In genomic region chr9:25583621-25584020, GRCm38 (mm10) we compare ENCODE assay signal across 21 mouse cellular contexts.
DNase-seq lines count a peak whose midpoint lies in the region; TF ChIP-seq lines count a peak whose summit lies in the region.
"Had no signal": no experiment of that assay in that cellular context is flagged by ENCODE, and none has a peak within 500 bp of the region (broad histone marks: within the 10 kb centered on the region; RNA-seq: fewer than 3 reads in every experiment).

No protein-coding gene starts in this region.

- peak; percentile 81 for DNase-seq in heart, adult 11 months
- DNase-seq in heart, adult 2 months, result no peak
- DNase-seq in liver, adult 2 months (ENCODE audit: extremely low read depth, low read depth, low spot score), result peak; percentile 64
- no peak for DNase-seq in liver
- DNase-seq in 3T3-L1 (ENCODE audit: low read depth, low spot score), result peak; percentile 25
- no peak for DNase-seq in left cerebral cortex, postnatal 36 days (ENCODE audit: low spot score in 2 of 2)
- DNase-seq: adrenal gland, postnatal 14 days; B cell, adult 2 months; cerebellum, adult 11-12 months; cerebellum, adult 2 months; cerebellum, adult 9-10 months; cerebellum, postnatal 10 days; forebrain, postnatal 0 days had no signal

- TF ChIP-seq EP300 in heart, adult 2 months (IDR thresholded peaks at IDR 0.05; ENCODE audit: insufficient read depth, low read depth, low read length), result no peak

- no peaks in the 10 kb centered on the region; the same call in 1 of the 2 replicates for H3K79me2 ChIP-seq in heart, adult 2 months (replicated peaks; ENCODE audit: control insufficient read depth, insufficient read depth, low read length)
- no peaks in the 10 kb centered on the region for H3K79me2 ChIP-seq in liver, adult 2 months (ENCODE audit: control insufficient read depth, insufficient read depth, low read length)

- H3K27me3 ChIP-seq in heart, adult 2 months (ENCODE audit: control insufficient read depth, insufficient read depth, low read length), result no peaks in the 10 kb centered on the region
- no peaks in the 10 kb centered on the region for H3K27me3 ChIP-seq in liver, adult 2 months (ENCODE audit: control insufficient read depth, insufficient read depth, low read length)
- H3K27me3 ChIP-seq in small intestine, adult 2 months (ENCODE audit: control insufficient read depth, insufficient read depth, low read length), result no peaks in the 10 kb centered on the region
- H3K27me3 ChIP-seq: CH12.LX; embryonic facial prominence, embryonic 12.5 days; forebrain, embryonic 13.5 days; forebrain, embryonic 15.5 days; Patski had no signal

- WGBS in heart, adult 2 months, result 36% methylated on average over 2 of the region's 2 CpGs
- WGBS in liver, adult 2 months, result 94% methylated on average over 2 of the region's 2 CpGs
- WGBS in small intestine, adult 2 months, result 49% methylated on average over 2 of the region's 2 CpGs

- H3K4me1 ChIP-seq in heart, adult 2 months (ENCODE audit: control insufficient read depth, insufficient read depth, low read length), result peaks cover 5% of the 10 kb centered on the region
- H3K4me1 ChIP-seq in liver, adult 2 months (ENCODE audit: control insufficient read depth, insufficient read depth, low read length), result peaks cover 17% of the 10 kb centered on the region
- peaks cover 35% of the 10 kb centered on the region; the same call in 1 of the 2 replicates for H3K4me1 ChIP-seq in small intestine, adult 2 months (ENCODE audit: control insufficient read depth, insufficient read depth, insufficient read length, low read length)
- H3K4me1 ChIP-seq: forebrain, embryonic 13.5 days; forebrain, embryonic 15.5 days had no signal

- H3K9ac ChIP-seq in heart, adult 2 months (ENCODE audit: low read depth, low read length), result no peak overlapping the region
- H3K9ac ChIP-seq in liver, adult 2 months (ENCODE audit: low read depth, low read length), result no peak overlapping the region
- H3K9ac ChIP-seq: embryonic facial prominence, embryonic 12.5 days; forebrain, embryonic 13.5 days; forebrain, embryonic 15.5 days; forebrain, postnatal 0 days had no signal

- no peak overlapping the region for H3K4me3 ChIP-seq in heart, adult 2 months
- no peak overlapping the region for H3K4me3 ChIP-seq in liver, adult 2 months (ENCODE audit: insufficient read depth, low read depth, low read length)
- no peak overlapping the region for H3K4me3 ChIP-seq in small intestine, adult 2 months (ENCODE audit: low read depth, low read length)
- H3K4me3 ChIP-seq: embryonic facial prominence, embryonic 10.5 days; embryonic facial prominence, embryonic 12.5 days; forebrain, embryonic 13.5 days; forebrain, embryonic 15.5 days had no signal

- H3K36me3 ChIP-seq in heart, adult 2 months (ENCODE audit: control insufficient read depth, insufficient read depth, low read length), result no peaks in the 10 kb centered on the region; the same call in 1 of the 2 replicates
- 0 out of 2 replicates have a peak, but pooled peaks cover 2% of the 10 kb centered on the region for H3K36me3 ChIP-seq in liver, adult 2 months (ENCODE audit: control insufficient read depth, insufficient read depth, low read length)
- peaks cover 3% of the 10 kb centered on the region; the same call in 1 of the 2 replicates for H3K36me3 ChIP-seq in small intestine, adult 2 months (ENCODE audit: control insufficient read depth, insufficient read depth, low read length)
- H3K36me3 ChIP-seq: embryonic facial prominence, embryonic 12.5 days; forebrain, embryonic 15.5 days; G1E had no signal

- no peak for TF ChIP-seq CTCF in heart, adult 2 months (IDR thresholded peaks at IDR 0.05)
- no peak for TF ChIP-seq CTCF in liver, adult 2 months (IDR thresholded peaks at IDR 0.05; ENCODE audit: low read depth, low read length)
- TF ChIP-seq CTCF in small intestine, adult 2 months (IDR thresholded peaks at IDR 0.05; ENCODE audit: extremely low read depth, insufficient read length, insufficient replicate concordance, low read depth, low read length), result no peak

- no peak for TF ChIP-seq POLR2A in heart, adult 2 months (IDR thresholded peaks at IDR 0.05; ENCODE audit: insufficient read depth, low read depth, low read length)
- no peak for TF ChIP-seq POLR2A in liver, adult 2 months (IDR thresholded peaks at IDR 0.05; ENCODE audit: extremely low read depth, insufficient read depth, low read length)
- no peak for TF ChIP-seq POLR2A in small intestine, adult 2 months (IDR thresholded peaks at IDR 0.05; ENCODE audit: low read depth, low read length)

- intact Hi-C loops in heart, adult 2 months (cut with DNase I), result no loop called here
- intact Hi-C loops in left cerebral cortex, postnatal 36 days (cut with DNase I), result no loop called here

- no peak overlapping the region for H3K27ac ChIP-seq in heart, adult 2 months
- no peak overlapping the region for H3K27ac ChIP-seq in liver, adult 2 months (replicated peaks; ENCODE audit: insufficient read depth, low read depth, low read length)
- peak overlapping the region; percentile 50 for H3K27ac ChIP-seq in small intestine, adult 2 months (ENCODE audit: insufficient read depth, low read depth, low read length)
- H3K27ac ChIP-seq: embryonic facial prominence, embryonic 10.5 days; embryonic facial prominence, embryonic 12.5 days; forebrain, embryonic 13.5 days; forebrain, embryonic 15.5 days had no signal

Comparison
In these comparisons a context has a peak if more than half of its experiments do, and no peak if none do; other contexts are left out.
1. DNase-seq: peak in heart, adult 11 months (single experiment), liver, adult 2 months (single experiment) and 3T3-L1 (single experiment); none in heart, adult 2 months (0 of 2), liver (single experiment) and left cerebral cortex, postnatal 36 days (0 of 2).